Mouse (Mus musculus): ENCODE measurements around the gene Mettl27. TPM values are rescaled to one million over a fixed set of nuclear protein-coding genes. Genes with fewer than 3 reads are reported as not detected.
A peak's percentile ranks its signal among the peaks of the same experiment; 100 is the strongest.
"Not testable (repeated sequence)": the region's sequence is repeated elsewhere in the genome, so short reads cannot be mapped to it uniquely, and the experiment has no call there.

Mettl27 gene
- polyA plus RNA-seq, 1 experiment from 2014 or later, result 23.9 TPM

- H3K36me3 ChIP-seq (ENCODE audit: insufficient read depth), result no peaks in the 10 kb centered on the region
- DNase-seq (no peak), ATAC-seq (ENCODE audit: insufficient read depth) (no peak)
- no peak overlapping the region for H3K27ac ChIP-seq (ENCODE audit: low read depth)
- H3K4me3 ChIP-seq (ENCODE audit: low read depth, low read length), result no peak overlapping the region
- no peaks in the 10 kb centered on the region for H3K9me3 ChIP-seq (ENCODE audit: low read depth, low read length)
- no peaks in the 10 kb centered on the region for H3K4me1 ChIP-seq (ENCODE audit: insufficient read depth)
- 73% methylated on average over 6 of the region's 6 CpGs for WGBS
- H3K4me2 ChIP-seq, result no peak overlapping the region
- no peak overlapping the region for H3K9ac ChIP-seq
- no peaks in the 10 kb centered on the region for H3K27me3 ChIP-seq (ENCODE audit: insufficient read depth, low read length)
- TF ChIP-seq CTCF (IDR thresholded peaks at IDR 0.05; ENCODE audit: low read depth), result no peak
Observed at GRCm38 (mm10) chr5:134920106-134920687, 12.0 kb upstream of the Mettl27 start.

GRCm38 (mm10) chr5:134921106-134921505 lies 11.1 kb upstream of the Mettl27 start:
- Histone ChIP-seq H3K9me3 (ENCODE audit: low read depth, low read length) (no peaks in the 10 kb centered on the region), H3K9ac (no peak overlapping the region), H3K36me3 (ENCODE audit: insufficient read depth) (no peaks in the 10 kb centered on the region), H3K4me2 (no peak overlapping the region), H3K27ac (ENCODE audit: low read depth) (no peak overlapping the region), H3K4me1 (ENCODE audit: insufficient read depth) (no peaks in the 10 kb centered on the region), H3K27me3 (ENCODE audit: insufficient read depth, low read length) (no peaks in the 10 kb centered on the region), H3K4me3 (ENCODE audit: low read depth, low read length) (no peak overlapping the region)
- TF ChIP-seq CTCF (IDR thresholded peaks at IDR 0.05; ENCODE audit: low read depth), result no peak
- DNase-seq (no peak), ATAC-seq (ENCODE audit: insufficient read depth) (no peak)
- 80% methylated on average over 8 of the region's 8 CpGs for WGBS

GRCm38 (mm10) chr5:134923141-134923540 lies 9.0 kb upstream of the Mettl27 start:
- no peak for TF ChIP-seq CTCF (IDR thresholded peaks at IDR 0.05; ENCODE audit: low read depth)
- H3K27me3 ChIP-seq (ENCODE audit: insufficient read depth, low read length), result no peaks in the 10 kb centered on the region
- WGBS, result 45% methylated on average over 6 of the region's 6 CpGs
- ATAC-seq (ENCODE audit: insufficient read depth), result no peak; the same call in 1 of the 2 replicates
- no peak overlapping the region for H3K4me3 ChIP-seq (ENCODE audit: low read depth, low read length)
- H3K9me3 ChIP-seq (ENCODE audit: low read depth, low read length), result no peaks in the 10 kb centered on the region
- no peak overlapping the region for H3K4me2 ChIP-seq
- H3K27ac ChIP-seq (ENCODE audit: low read depth), result no peak overlapping the region
- no peaks in the 10 kb centered on the region for H3K36me3 ChIP-seq (ENCODE audit: insufficient read depth)
- H3K9ac ChIP-seq, result no peak overlapping the region
- DNase-seq, result peak; percentile 73
- no peaks in the 10 kb centered on the region for H3K4me1 ChIP-seq (ENCODE audit: insufficient read depth)

GRCm38 (mm10) chr5:134926726-134927125 lies 5.4 kb upstream of the Mettl27 start:
- 45% methylated on average over 4 of the region's 4 CpGs for WGBS
- no peak overlapping the region for H3K4me2 ChIP-seq
- no peaks in the 10 kb centered on the region for H3K9me3 ChIP-seq (ENCODE audit: low read depth, low read length)
- H3K27me3 ChIP-seq (ENCODE audit: insufficient read depth, low read length), result no peaks in the 10 kb centered on the region
- DNase-seq (no peak), ATAC-seq (ENCODE audit: insufficient read depth) (no peak)
- no peak for TF ChIP-seq CTCF (IDR thresholded peaks at IDR 0.05; ENCODE audit: low read depth)
- no peaks in the 10 kb centered on the region for H3K36me3 ChIP-seq (ENCODE audit: insufficient read depth)
- no peaks in the 10 kb centered on the region for H3K4me1 ChIP-seq (ENCODE audit: insufficient read depth)
- no peak overlapping the region for H3K27ac ChIP-seq (ENCODE audit: low read depth)
- no peak overlapping the region for H3K9ac ChIP-seq
- H3K4me3 ChIP-seq (ENCODE audit: low read depth, low read length), result no peak overlapping the region

- Histone ChIP-seq H3K4me2 (no peak overlapping the region), H3K36me3 (ENCODE audit: insufficient read depth) (no peaks in the 10 kb centered on the region), H3K27me3 (ENCODE audit: insufficient read depth, low read length) (no peaks in the 10 kb centered on the region), H3K4me1 (ENCODE audit: insufficient read depth) (no peaks in the 10 kb centered on the region), H3K9me3 (ENCODE audit: low read depth, low read length) (no peaks in the 10 kb centered on the region), H3K9ac (no peak overlapping the region), H3K4me3 (ENCODE audit: low read depth, low read length) (no peak overlapping the region), H3K27ac (ENCODE audit: low read depth) (no peak overlapping the region)
- 82% methylated on average over 2 of the region's 2 CpGs for WGBS
- TF ChIP-seq CTCF (IDR thresholded peaks at IDR 0.05; ENCODE audit: low read depth), result no peak
- DNase-seq, result no peak
- ATAC-seq (ENCODE audit: insufficient read depth), result no peak
Observed at GRCm38 (mm10) chr5:134929988-134930387, 2.2 kb upstream of the Mettl27 start.

GRCm38 (mm10) chr5:134932903-134933276 lies 722 bp downstream of the Mettl27 start:
- ATAC-seq (ENCODE audit: insufficient read depth), result peak; percentile 36; the same call in 1 of the 2 replicates
- Histone ChIP-seq H3K4me3 (ENCODE audit: low read depth, low read length) (peak overlapping the region; percentile 73), H3K9ac (peak overlapping the region; percentile 79), H3K4me2 (peak overlapping the region; percentile 98), H3K9me3 (ENCODE audit: low read depth, low read length) (no peaks in the 10 kb centered on the region), H3K27me3 (ENCODE audit: insufficient read depth, low read length) (no peaks in the 10 kb centered on the region), H3K4me1 (ENCODE audit: insufficient read depth) (no peaks in the 10 kb centered on the region), H3K27ac (ENCODE audit: low read depth) (no peak overlapping the region), H3K36me3 (ENCODE audit: insufficient read depth) (no peaks in the 10 kb centered on the region)
- peak; percentile 85 for DNase-seq
- peak; percentile 52 for TF ChIP-seq CTCF (IDR thresholded peaks at IDR 0.05; ENCODE audit: low read depth)
- WGBS, result 40% methylated on average over 9 of the region's 9 CpGs

- H3K27ac ChIP-seq (ENCODE audit: low read depth), result no peak overlapping the region
- no peaks in the 10 kb centered on the region for H3K4me1 ChIP-seq (ENCODE audit: insufficient read depth)
- H3K9me3 ChIP-seq (ENCODE audit: low read depth, low read length), result no peaks in the 10 kb centered on the region
- ATAC-seq (ENCODE audit: insufficient read depth) (no peak), DNase-seq (no peak)
- peak overlapping the region; percentile 98 for H3K4me2 ChIP-seq
- H3K36me3 ChIP-seq (ENCODE audit: insufficient read depth), result no peaks in the 10 kb centered on the region
- WGBS, result 89% methylated on average over 8 of the region's 8 CpGs
- H3K4me3 ChIP-seq (ENCODE audit: low read depth, low read length), result 0 out of 2 replicates have a peak overlapping the region, but pooled peaks have one; percentile 73
- no peaks in the 10 kb centered on the region for H3K27me3 ChIP-seq (ENCODE audit: insufficient read depth, low read length)
- no peak overlapping the region for H3K9ac ChIP-seq
- TF ChIP-seq CTCF (IDR thresholded peaks at IDR 0.05; ENCODE audit: low read depth), result no peak
Observed at GRCm38 (mm10) chr5:134933281-134933680, 1.1 kb downstream of the Mettl27 start.

- H3K27me3 ChIP-seq (ENCODE audit: insufficient read depth, low read length); H3K4me3 ChIP-seq (ENCODE audit: low read depth, low read length); H3K4me1 ChIP-seq (ENCODE audit: insufficient read depth); H3K4me2 ChIP-seq; H3K9me3 ChIP-seq (ENCODE audit: low read depth, low read length); DNase-seq; H3K27ac ChIP-seq (ENCODE audit: low read depth); ATAC-seq (ENCODE audit: insufficient read depth); H3K9ac ChIP-seq; H3K36me3 ChIP-seq (ENCODE audit: insufficient read depth): not testable (repeated sequence)
- 84% methylated on average over 5 of the region's 5 CpGs for WGBS
Observed at GRCm38 (mm10) chr5:134933686-134934085, 1.5 kb downstream of the Mettl27 start.

Measured in lung, embryonic 14.5 days (tissue).